In genomic region chr4:97689456-97690383, GRCm38 (mm10) we compare ENCODE assay signal across 9 mouse cellular contexts.
DNase-seq lines count a peak whose midpoint lies in the region; ATAC-seq lines count a peak whose summit lies in the region.
"Had no signal": no experiment of that assay in that cellular context is flagged by ENCODE, and none has a peak within 500 bp of the region (broad histone marks: within the 10 kb centered on the region; RNA-seq: fewer than 3 reads in every experiment).

No protein-coding gene starts in this region.

- H3K27me3 ChIP-seq in limb, embryonic 12.5 days, result peaks cover 30% of the 10 kb centered on the region
- H3K27me3 ChIP-seq in midbrain, embryonic 14.5 days (ENCODE audit: control insufficient read depth, insufficient read depth, low read length), result no peaks in the 10 kb centered on the region

- intact Hi-C loops in heart, postnatal 10 days (cut with DNase I), result loop anchor here (10.0 kb wide), 1 partner anchor 1015 kb away; no protein-coding TSS in a partner anchor
- intact Hi-C loops in left cerebral cortex, postnatal 25 days (cut with DNase I), result no loop called here

- H3K4me3 ChIP-seq in limb, embryonic 12.5 days (replicated peaks), result no peak overlapping the region
- no peak overlapping the region for H3K4me3 ChIP-seq in midbrain, embryonic 14.5 days (replicated peaks; ENCODE audit: low read depth, low read length)
- H3K4me3 ChIP-seq: myocyte had no signal

- no peak overlapping the region for H3K9ac ChIP-seq in limb, embryonic 12.5 days (replicated peaks)
- H3K9ac ChIP-seq in midbrain, embryonic 14.5 days (replicated peaks; ENCODE audit: low read length), result no peak overlapping the region

- H3K27ac ChIP-seq in limb, embryonic 12.5 days, result peak overlapping the region; percentile 20; the same call in 1 of the 2 replicates
- no peak overlapping the region for H3K27ac ChIP-seq in midbrain, embryonic 14.5 days (replicated peaks; ENCODE audit: low read depth, low read length)

- H3K4me1 ChIP-seq in limb, embryonic 12.5 days (replicated peaks), result peaks cover 35% of the 10 kb centered on the region
- H3K4me1 ChIP-seq in midbrain, embryonic 14.5 days (ENCODE audit: control insufficient read depth, insufficient read depth, low read length), result peaks cover 5% of the 10 kb centered on the region; the same call in 1 of the 2 replicates

- no peak overlapping the region for H3K4me2 ChIP-seq in limb, embryonic 12.5 days
- H3K4me2 ChIP-seq in midbrain, embryonic 14.5 days (ENCODE audit: low read length), result no peak overlapping the region

- peak; percentile 58; the same call in 1 of the 2 replicates for ATAC-seq in limb, embryonic 12.5 days (ENCODE audit: insufficient number of reproducible peaks, insufficient read depth, low FRiP score, low TSS enrichment, low read depth)
- ATAC-seq in midbrain, embryonic 14.5 days (ENCODE audit: low FRiP score, low TSS enrichment), result no peak

- no peaks in the 10 kb centered on the region for H3K36me3 ChIP-seq in limb, embryonic 12.5 days
- no peaks in the 10 kb centered on the region for H3K36me3 ChIP-seq in midbrain, embryonic 14.5 days (ENCODE audit: control insufficient read depth, insufficient read depth, low read length)

- no peaks in the 10 kb centered on the region for H3K9me3 ChIP-seq in limb, embryonic 12.5 days
- no peaks in the 10 kb centered on the region for H3K9me3 ChIP-seq in midbrain, embryonic 14.5 days (ENCODE audit: control insufficient read depth, low read length)

- WGBS in limb, embryonic 12.5 days, result 32% methylated on average over 8 of the region's 8 CpGs
- WGBS in midbrain, embryonic 14.5 days, result 73% methylated on average over 8 of the region's 8 CpGs

- peak; percentile 38 for DNase-seq in 3134 (ENCODE audit: extremely low read depth, insufficient read length, low spot score)
- DNase-seq in adrenal gland, postnatal 25 days, result peak; percentile 10
- peak; percentile 69 to 74 for DNase-seq in heart, postnatal 10 days
- no peak for DNase-seq in left cerebral cortex, postnatal 25 days (ENCODE audit: low spot score in 2 of 2)
- DNase-seq in spleen, postnatal 36 days (ENCODE audit: low spot score in 2 of 2), result no peak
- no peak for DNase-seq in thymus, adult 18-20 months
- no peak for DNase-seq in midbrain, embryonic 14.5 days

Comparison
In these comparisons a context has a peak if more than half of its experiments do, and no peak if none do; other contexts are left out.
1. DNase-seq: peak in 3134 (single experiment), adrenal gland, postnatal 25 days (single experiment) and heart, postnatal 10 days (2 of 2); none in left cerebral cortex, postnatal 25 days (0 of 2), spleen, postnatal 36 days (0 of 2), thymus, adult 18-20 months (0 of 2) and midbrain, embryonic 14.5 days (single experiment).